In genomic region chr5:66103386-66103785, GRCm38 (mm10) we compare ENCODE assay signal across 23 mouse cellular contexts.
DNase-seq lines count a peak whose midpoint lies in the region; ATAC-seq and TF ChIP-seq lines count a peak whose summit lies in the region.
"Had no signal": no experiment of that assay in that cellular context is flagged by ENCODE, and none has a peak within 500 bp of the region (broad histone marks: within the 10 kb centered on the region; RNA-seq: fewer than 3 reads in every experiment).

No protein-coding gene starts in this region.

- H3K79me2 ChIP-seq in macrophage (ENCODE audit: inconsistent target): peaks cover 89% of the 10 kb centered on the region

- H3K4me1 ChIP-seq in embryonic facial prominence, embryonic 14.5 days (ENCODE audit: control insufficient read depth, insufficient read depth, low read length): no peaks in the 10 kb centered on the region
- H3K4me1 ChIP-seq in embryonic facial prominence, embryonic 10.5 days: no peaks in the 10 kb centered on the region
- no peaks in the 10 kb centered on the region for H3K4me1 ChIP-seq in midbrain, embryonic 11.5 days (ENCODE audit: control insufficient read depth, insufficient read depth, low read length)
- H3K4me1 ChIP-seq in midbrain, embryonic 10.5 days: no peaks in the 10 kb centered on the region; the same call in 1 of the 2 replicates
- peaks cover 71% of the 10 kb centered on the region for H3K4me1 ChIP-seq in bone marrow macrophage, adult 2 months (ENCODE audit: control insufficient read depth, insufficient read depth, low read length)

- H3K27me3 ChIP-seq in embryonic facial prominence, embryonic 14.5 days (replicated peaks; ENCODE audit: control insufficient read depth, insufficient read depth, low read length): no peaks in the 10 kb centered on the region
- H3K27me3 ChIP-seq in embryonic facial prominence, embryonic 10.5 days (replicated peaks; ENCODE audit: low read depth, poor library complexity, severe bottlenecking): no peaks in the 10 kb centered on the region
- H3K27me3 ChIP-seq in midbrain, embryonic 11.5 days (ENCODE audit: control insufficient read depth, insufficient read depth, low read length): no peaks in the 10 kb centered on the region
- H3K27me3 ChIP-seq in midbrain, embryonic 10.5 days (ENCODE audit: low read depth, poor library complexity, severe bottlenecking): no peaks in the 10 kb centered on the region
- H3K27me3 ChIP-seq: CH12.LX, Patski had no signal

- ATAC-seq in embryonic facial prominence, embryonic 14.5 days (ENCODE audit: low read depth): peak; percentile 73; the same call in 1 of the 2 replicates
- no peak for ATAC-seq in midbrain, embryonic 11.5 days (ENCODE audit: low FRiP score)
- ATAC-seq: activated CD4-positive, CD25-positive, alpha-beta regulatory T cell, adult 4 months; CD4-positive, CD25-positive, alpha-beta regulatory T cell, adult 4 months; Patski had no signal

- H3K4me3 ChIP-seq in embryonic facial prominence, embryonic 14.5 days (ENCODE audit: low read depth, low read length): no peak overlapping the region
- H3K4me3 ChIP-seq in embryonic facial prominence, embryonic 10.5 days: no peak overlapping the region
- no peak overlapping the region for H3K4me3 ChIP-seq in midbrain, embryonic 11.5 days (ENCODE audit: low read depth, low read length)
- no peak overlapping the region for H3K4me3 ChIP-seq in midbrain, embryonic 10.5 days
- H3K4me3 ChIP-seq in bone marrow macrophage, adult 2 months (ENCODE audit: insufficient read depth, low read length): no peak overlapping the region
- H3K4me3 ChIP-seq in macrophage (ENCODE audit: inconsistent target): no peak overlapping the region

- no peaks in the 10 kb centered on the region for H3K36me3 ChIP-seq in embryonic facial prominence, embryonic 14.5 days (ENCODE audit: control insufficient read depth, insufficient read depth, low read length)
- no peaks in the 10 kb centered on the region for H3K36me3 ChIP-seq in embryonic facial prominence, embryonic 10.5 days (replicated peaks)
- H3K36me3 ChIP-seq in midbrain, embryonic 11.5 days (ENCODE audit: control insufficient read depth, insufficient read depth, low read length): no peaks in the 10 kb centered on the region
- no peaks in the 10 kb centered on the region for H3K36me3 ChIP-seq in midbrain, embryonic 10.5 days
- peaks cover 20% of the 10 kb centered on the region; the same call in 1 of the 2 replicates for H3K36me3 ChIP-seq in macrophage (ENCODE audit: inconsistent target)
- H3K36me3 ChIP-seq: G1E had no signal

- H3K9me3 ChIP-seq in embryonic facial prominence, embryonic 14.5 days (ENCODE audit: control insufficient read depth, low read length): no peaks in the 10 kb centered on the region
- H3K9me3 ChIP-seq in embryonic facial prominence, embryonic 10.5 days: no peaks in the 10 kb centered on the region
- no peaks in the 10 kb centered on the region for H3K9me3 ChIP-seq in midbrain, embryonic 11.5 days (ENCODE audit: control insufficient read depth, low read length)
- H3K9me3 ChIP-seq in midbrain, embryonic 10.5 days (replicated peaks): no peaks in the 10 kb centered on the region

- H3K9ac ChIP-seq in embryonic facial prominence, embryonic 14.5 days (ENCODE audit: low read depth, low read length): no peak overlapping the region
- no peak overlapping the region for H3K9ac ChIP-seq in midbrain, embryonic 11.5 days (ENCODE audit: low read length)

- no peak overlapping the region for H3K4me2 ChIP-seq in embryonic facial prominence, embryonic 14.5 days (ENCODE audit: low read depth, low read length)
- no peak overlapping the region for H3K4me2 ChIP-seq in midbrain, embryonic 11.5 days

- no peak for TF ChIP-seq POLR2A in bone marrow macrophage, adult 2 months (IDR thresholded peaks at IDR 0.05; ENCODE audit: borderline replicate concordance, low read depth, low read length)

- intact Hi-C loops in left cerebral cortex, postnatal 14 days (cut with DNase I): no loop called here

- peak; percentile 52 for DNase-seq in embryonic facial prominence, embryonic 14.5 days (ENCODE audit: low spot score)
- DNase-seq in embryonic facial prominence, embryonic 10.5 days (ENCODE audit: low spot score): no peak
- peak; percentile 49 for DNase-seq in midbrain, embryonic 11.5 days (ENCODE audit: low spot score, missing footprints)
- DNase-seq in midbrain, embryonic 10.5 days (ENCODE audit: low spot score): no peak
- DNase-seq in left cerebral cortex, postnatal 14 days (ENCODE audit: low spot score in 2 of 2): no peak
- DNase-seq in layer of hippocampus, postnatal 14 days (ENCODE audit: low spot score in 2 of 2): no peak
- DNase-seq: adrenal gland, adult 2 months; adrenal gland, adult 8-10 months; adrenal gland, postnatal 10 days; adrenal gland, postnatal 14 days; adrenal gland, postnatal 25 days; adrenal gland, postnatal 36 days; B cell, adult 2 months; cerebellum, adult 11 months; cerebellum, adult 11-12 months; cerebellum, adult 18-20 months had no signal

- WGBS in embryonic facial prominence, embryonic 14.5 days: 69% methylated on average over 5 of the region's 5 CpGs
- 80% methylated on average over 5 of the region's 5 CpGs for WGBS in embryonic facial prominence, embryonic 10.5 days
- 69% methylated on average over 5 of the region's 5 CpGs for WGBS in midbrain, embryonic 11.5 days
- 78% methylated on average over 5 of the region's 5 CpGs for WGBS in midbrain, embryonic 10.5 days
- 93% methylated on average over 5 of the region's 5 CpGs for WGBS in macrophage (ENCODE audit: missing documents)

- no peak for TF ChIP-seq CTCF in bone marrow macrophage, adult 2 months (IDR thresholded peaks at IDR 0.05; ENCODE audit: low read depth, low read length)

- no peak overlapping the region for H3K27ac ChIP-seq in embryonic facial prominence, embryonic 14.5 days (replicated peaks; ENCODE audit: low read depth, low read length)
- H3K27ac ChIP-seq in embryonic facial prominence, embryonic 10.5 days (replicated peaks): no peak overlapping the region
- no peak overlapping the region for H3K27ac ChIP-seq in midbrain, embryonic 11.5 days (ENCODE audit: low read depth, low read length)
- no peak overlapping the region for H3K27ac ChIP-seq in midbrain, embryonic 10.5 days (replicated peaks)
- peak overlapping the region; percentile 100 for H3K27ac ChIP-seq in bone marrow macrophage, adult 2 months (ENCODE audit: insufficient read depth, low read depth, low read length)
- peak overlapping the region; percentile 96 for H3K27ac ChIP-seq in macrophage

Comparison
In these comparisons a context has a peak if more than half of its experiments do, and no peak if none do; other contexts are left out.
1. DNase-seq: peak in embryonic facial prominence, embryonic 14.5 days (single experiment) and midbrain, embryonic 11.5 days (single experiment); none in embryonic facial prominence, embryonic 10.5 days (single experiment), midbrain, embryonic 10.5 days (single experiment), left cerebral cortex, postnatal 14 days (0 of 2) and layer of hippocampus, postnatal 14 days (0 of 2).
2. H3K27ac ChIP-seq: peak in bone marrow macrophage, adult 2 months (single experiment) and macrophage (single experiment); none in embryonic facial prominence, embryonic 14.5 days (single experiment), embryonic facial prominence, embryonic 10.5 days (single experiment), midbrain, embryonic 11.5 days (single experiment) and midbrain, embryonic 10.5 days (single experiment).